In genomic region chr16:90390731-90391130, GRCm38 (mm10) we compare ENCODE assay signal across 18 mouse cellular contexts. TPM values are rescaled to one million over a fixed set of nuclear protein-coding genes. Genes with fewer than 3 reads are reported as not detected.
A peak's percentile ranks its signal among the peaks of the same experiment; 100 is the strongest.
DNase-seq lines count a peak whose midpoint lies in the region; ATAC-seq and TF ChIP-seq lines count a peak whose summit lies in the region.
"Had no signal": no experiment of that assay in that cellular context is flagged by ENCODE, and none has a peak within 500 bp of the region (broad histone marks: within the 10 kb centered on the region; RNA-seq: fewer than 3 reads in every experiment).

No protein-coding gene starts in this region.

- H3K4me2 ChIP-seq in heart, postnatal 0 days (ENCODE audit: low read depth, low read length) = no peak overlapping the region
- no peak overlapping the region for H3K4me2 ChIP-seq in heart, embryonic 11.5 days
- H3K4me2 ChIP-seq: hindbrain, embryonic 14.5 days; limb, embryonic 12.5 days; liver, embryonic 12.5 days; neural tube, embryonic 15.5 days had no signal

- no peak overlapping the region for H3K9ac ChIP-seq in heart, postnatal 0 days (replicated peaks; ENCODE audit: low read depth, low read length)
- H3K9ac ChIP-seq in heart, embryonic 11.5 days (ENCODE audit: low read depth, low read length) = no peak overlapping the region
- H3K9ac ChIP-seq: hindbrain, embryonic 14.5 days; limb, embryonic 12.5 days; liver, embryonic 12.5 days; neural tube, embryonic 15.5 days had no signal

- DNase-seq in heart, postnatal 0 days (ENCODE audit: low spot score) = peak; percentile 6
- peak; percentile 80 for DNase-seq in adrenal gland, adult 2 months
- DNase-seq in adrenal gland, postnatal 10 days = peak; percentile 68
- peak; percentile 40 for DNase-seq in lung, postnatal 10 days
- no peak for DNase-seq in left cerebral cortex, postnatal 25 days (ENCODE audit: low spot score in 2 of 2)
- DNase-seq in right cerebral cortex, postnatal 4 days = no peak
- DNase-seq: cerebellum, adult 11 months; embryo, embryonic 11 days; right cerebral cortex, postnatal 14 days; thymus, postnatal 14 days had no signal

- no peaks in the 10 kb centered on the region for H3K9me3 ChIP-seq in heart, postnatal 0 days (replicated peaks; ENCODE audit: control insufficient read depth, low read length)
- no peaks in the 10 kb centered on the region for H3K9me3 ChIP-seq in heart, embryonic 11.5 days (replicated peaks; ENCODE audit: control insufficient read depth, low read length)
- H3K9me3 ChIP-seq: neural tube, embryonic 15.5 days had no signal

- intact Hi-C loops in left cerebral cortex, postnatal 25 days (cut with DNase I) = no loop called here

- no peaks in the 10 kb centered on the region for H3K27me3 ChIP-seq in heart, postnatal 0 days (ENCODE audit: control insufficient read depth, insufficient read depth, low read length)
- no peaks in the 10 kb centered on the region for H3K27me3 ChIP-seq in heart, embryonic 11.5 days (ENCODE audit: control insufficient read depth, insufficient read depth, low read length)
- H3K27me3 ChIP-seq: limb, embryonic 12.5 days; neural tube, embryonic 15.5 days had no signal

- TF ChIP-seq EP300 in heart, postnatal 0 days (IDR thresholded peaks at IDR 0.05; ENCODE audit: low read depth) = no peak

- H3K4me1 ChIP-seq in heart, postnatal 0 days (ENCODE audit: control insufficient read depth, insufficient read depth) = peaks cover 24% of the 10 kb centered on the region
- peaks cover 51% of the 10 kb centered on the region for H3K4me1 ChIP-seq in heart, embryonic 11.5 days (ENCODE audit: control insufficient read depth, insufficient read depth, low read length)

- no peak overlapping the region for H3K27ac ChIP-seq in heart, postnatal 0 days (ENCODE audit: low read depth)
- H3K27ac ChIP-seq in heart, embryonic 11.5 days (ENCODE audit: low read depth, low read length) = no peak overlapping the region
- H3K27ac ChIP-seq: hindbrain, embryonic 14.5 days; limb, embryonic 12.5 days; liver, embryonic 12.5 days; neural tube, embryonic 15.5 days; stomach, postnatal 0 days had no signal

- 69% methylated on average over 16 of the region's 16 CpGs for WGBS in heart, postnatal 0 days
- WGBS in heart, embryonic 11.5 days (ENCODE audit: insufficient replicate concordance) = 91% methylated on average over 16 of the region's 16 CpGs

- ATAC-seq in heart, postnatal 0 days (ENCODE audit: insufficient read depth, low read depth) = no peak
- no peak for ATAC-seq in heart, embryonic 11.5 days (replicated peaks; ENCODE audit: insufficient number of reproducible peaks, low FRiP score, low TSS enrichment)
- ATAC-seq: forebrain, embryonic 16.5 days; liver, embryonic 12.5 days; midbrain, embryonic 16.5 days had no signal

- H3K4me3 ChIP-seq in heart, postnatal 0 days (ENCODE audit: low read depth, low read length) = no peak overlapping the region
- H3K4me3 ChIP-seq in heart, embryonic 11.5 days (ENCODE audit: low read depth, low read length) = no peak overlapping the region
- H3K4me3 ChIP-seq: limb, embryonic 12.5 days; liver, embryonic 12.5 days; neural tube, embryonic 15.5 days had no signal

- no peaks in the 10 kb centered on the region; the same call in none of the 2 replicates for H3K36me3 ChIP-seq in heart, postnatal 0 days (replicated peaks; ENCODE audit: control insufficient read depth, insufficient read depth, low read length)
- peaks cover 13% of the 10 kb centered on the region for H3K36me3 ChIP-seq in heart, embryonic 11.5 days (ENCODE audit: control insufficient read depth, insufficient read depth, low read length)

- TF ChIP-seq CTCF in heart, postnatal 0 days (IDR thresholded peaks at IDR 0.05; ENCODE audit: low read depth) = no peak

RNA-seq across cellular contexts. Expression of gene Hunk, which starts 4.9 kb away (rescaled TPM):
- total RNA-seq in heart, postnatal 0 days (2014; rRNA removed; ENCODE audit: low replicate concordance) = 3.3 and 7.7 TPM in 2 replicates
- 1.4 and 1.6 TPM in 2 replicates for polyA plus RNA-seq in heart, postnatal 0 days (2015; fragmentation: Nextera tagmentation; extraction: Ambion mirVana)
- 14.9 and 16.4 TPM in 2 replicates for polyA plus RNA-seq in heart, embryonic 11.5 days (2014; fragmentation: Nextera tagmentation; extraction: Ambion mirVana)
- total RNA-seq in adrenal gland, adult 2 months (2021) = 1 to 10 TPM; 2.8 to 6.4 TPM
- 2.2 and 2.7 TPM in 2 replicates for polyA plus RNA-seq in adrenal gland, adult 2 months (2012; rRNA removed)
- total RNA-seq in adrenal gland, postnatal 10 days (2021) = 1 to 10 TPM; 5.5 to 7.7 TPM
- 10 to 100 TPM; 12.7 to 18.7 TPM for total RNA-seq in left cerebral cortex, postnatal 25 days (2021)

Comparison
In these comparisons a context has a peak if more than half of its experiments do, and no peak if none do; other contexts are left out.
1. DNase-seq: peak in heart, postnatal 0 days (single experiment), adrenal gland, adult 2 months (single experiment), adrenal gland, postnatal 10 days (single experiment) and lung, postnatal 10 days (single experiment); none in left cerebral cortex, postnatal 25 days (0 of 2) and right cerebral cortex, postnatal 4 days (single experiment).